ENCODE assay signal across 24 mouse cellular contexts in genomic region chr17:27078499-27078898, GRCm38 (mm10).
"Had no signal": no experiment of that assay in that cellular context is flagged by ENCODE, and none has a peak within 500 bp of the region (broad histone marks: within the 10 kb centered on the region; RNA-seq: fewer than 3 reads in every experiment).

No protein-coding gene starts in this region.

- H3K4me3 ChIP-seq: gastrocnemius, adult 2 months; heart, embryonic 10.5 days; heart, embryonic 12.5 days; hindbrain, embryonic 10.5 days; hindbrain, embryonic 12.5 days; intestine, embryonic 15.5 days; kidney, embryonic 15.5 days; limb, embryonic 13.5 days; limb, embryonic 15.5 days; liver, embryonic 12.5 days had no signal

- H3K36me3 ChIP-seq: hindbrain, embryonic 10.5 days; hindbrain, embryonic 12.5 days; intestine, embryonic 15.5 days had no signal

- H3K9me3 ChIP-seq: hindbrain, embryonic 12.5 days; intestine, embryonic 15.5 days; kidney, embryonic 15.5 days; limb, embryonic 13.5 days; limb, embryonic 15.5 days had no signal

- H3K27me3 ChIP-seq: heart, embryonic 12.5 days; hindbrain, embryonic 12.5 days; intestine, embryonic 15.5 days; kidney, embryonic 15.5 days; limb, embryonic 13.5 days; limb, embryonic 15.5 days; liver, embryonic 12.5 days had no signal

- H3K9ac ChIP-seq: heart, embryonic 12.5 days; hindbrain, embryonic 12.5 days; hindbrain, embryonic 14.5 days; intestine, embryonic 15.5 days; kidney, embryonic 15.5 days; limb, embryonic 13.5 days; limb, embryonic 15.5 days; liver, embryonic 12.5 days; liver, embryonic 14.5 days had no signal

- H3K27ac ChIP-seq: gastrocnemius, adult 2 months; heart, embryonic 10.5 days; hindbrain, embryonic 10.5 days; hindbrain, embryonic 12.5 days; hindbrain, embryonic 14.5 days; intestine, embryonic 15.5 days; kidney, embryonic 15.5 days; kidney, postnatal 0 days; limb, embryonic 13.5 days; limb, embryonic 15.5 days; liver, embryonic 12.5 days; liver, embryonic 14.5 days had no signal

- DNase-seq: gastrocnemius, adult 2 months; gastrocnemius, postnatal 10 days; gastrocnemius, postnatal 25 days; heart, adult 18-20 months; heart, postnatal 10 days; heart, postnatal 4 days; kidney, adult 2 months; kidney, adult 9 months; kidney, postnatal 14 days; layer of hippocampus, adult 9-11 months; layer of hippocampus, postnatal 36 days; left cerebral cortex, postnatal 4 days had no signal
